Mouse (Mus musculus): Measurements from ENCODE around the gene Runx1.

Runx1 gene

GRCm38 (mm10) chr16:92825908-92826650, at the start of gene Runx1:
Gene Runx1, minus strand, starts transcription at chr16:92826149.
- DNase-seq (ENCODE audit: low read depth, low spot score) = no peak

DNA sequence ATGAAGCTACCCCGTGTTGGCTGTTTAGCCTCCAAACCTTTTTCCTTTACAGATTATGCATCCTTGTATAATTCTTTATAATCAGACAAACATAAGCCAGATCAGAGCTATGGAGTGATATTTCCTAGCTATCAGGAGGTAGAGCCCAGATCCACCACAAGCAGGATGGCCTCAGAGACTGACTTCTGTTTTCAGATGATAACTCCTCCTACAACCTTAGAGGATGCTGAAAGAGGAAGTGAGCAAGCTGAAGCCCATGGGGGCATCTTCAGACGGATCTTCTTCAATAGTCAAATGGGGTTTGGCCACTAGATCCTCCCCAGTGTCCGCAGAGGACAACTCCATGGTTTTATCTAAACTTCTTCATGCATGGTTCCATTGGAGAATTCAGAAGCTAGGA, 48.1 kb upstream of the Runx1 start:
- DNase-seq (ENCODE audit: low read depth, low spot score) = no peak

GRCm38 (mm10) chr16:92871728-92872127, 45.8 kb upstream of the Runx1 start:
- no peak for DNase-seq (ENCODE audit: low read depth, low spot score)

- no peak for DNase-seq (ENCODE audit: low read depth, low spot score)
These were observed 42.6 kb upstream of the Runx1 start for GRCm38 (mm10) chr16:92868550-92868949.

DNA sequence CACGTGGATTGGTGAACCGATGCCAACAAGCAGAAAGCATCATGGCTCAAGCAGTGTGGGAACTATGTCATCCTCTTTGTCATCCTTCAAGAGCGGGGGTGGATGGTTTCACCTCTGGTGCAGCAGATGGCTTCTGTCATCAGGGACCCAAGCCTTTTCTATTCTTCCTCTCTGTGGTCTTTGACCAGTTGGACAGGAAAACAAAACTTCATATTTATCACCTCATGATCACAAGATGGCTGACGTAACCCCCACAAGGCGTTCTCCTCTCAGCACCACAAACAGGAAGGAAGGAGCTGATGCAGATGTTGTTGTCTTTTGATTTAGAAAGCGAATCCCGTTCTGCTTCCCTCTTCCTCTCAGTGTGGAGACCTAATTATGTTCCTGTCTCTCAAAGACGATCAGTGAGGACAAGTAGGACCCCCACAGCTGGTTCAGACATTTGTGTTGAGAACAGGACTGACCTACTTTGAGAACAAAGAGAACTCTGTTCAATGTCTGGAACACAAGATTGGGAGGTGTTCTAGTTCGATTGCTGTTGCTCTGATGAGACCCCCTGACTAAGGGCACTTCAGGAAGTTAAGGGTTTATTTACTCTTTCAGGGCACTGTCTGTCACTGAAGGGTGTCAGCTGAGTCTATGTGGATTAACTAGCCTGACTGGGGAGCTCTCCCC, 41.4 kb upstream of the Runx1 start:
- no peak for DNase-seq (ENCODE audit: low read depth, low spot score)

GRCm38 (mm10) chr16:92865314-92865713, 39.4 kb upstream of the Runx1 start:
- no peak for DNase-seq (ENCODE audit: low read depth, low spot score)

- DNase-seq (ENCODE audit: low read depth, low spot score) = no peak
These were observed 38.2 kb upstream of the Runx1 start for GRCm38 (mm10) chr16:92864191-92864590.

DNA sequence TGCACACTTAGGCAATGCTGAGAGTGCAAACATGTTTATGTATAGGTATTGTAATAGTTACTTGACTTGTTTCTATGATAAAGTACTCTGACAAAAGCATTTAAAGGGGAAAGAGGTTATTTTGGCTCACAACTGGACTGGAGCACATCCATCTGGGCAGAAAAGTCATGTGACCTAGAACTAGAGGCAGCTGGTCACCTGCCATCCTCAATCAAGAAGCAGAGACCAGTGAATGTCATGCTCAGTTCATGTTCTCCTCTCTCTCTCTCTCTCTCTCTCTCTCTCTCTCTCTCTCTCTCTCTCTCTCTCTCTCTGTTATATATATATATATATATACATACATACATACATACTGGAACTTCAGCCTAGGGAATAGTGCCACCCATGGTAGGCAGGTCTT, 37.2 kb upstream of the Runx1 start:
- DNase-seq (ENCODE audit: low read depth, low spot score) = no peak

GRCm38 (mm10) chr16:92862430-92862829, 36.5 kb upstream of the Runx1 start:
- DNase-seq (ENCODE audit: low read depth, low spot score) = no peak

- no peak for DNase-seq (ENCODE audit: low read depth, low spot score)
These were observed 35.6 kb upstream of the Runx1 start for GRCm38 (mm10) chr16:92861571-92861970.

- DNase-seq (ENCODE audit: low read depth, low spot score) = no peak
These were observed 34.7 kb upstream of the Runx1 start for GRCm38 (mm10) chr16:92860649-92861048.

DNA sequence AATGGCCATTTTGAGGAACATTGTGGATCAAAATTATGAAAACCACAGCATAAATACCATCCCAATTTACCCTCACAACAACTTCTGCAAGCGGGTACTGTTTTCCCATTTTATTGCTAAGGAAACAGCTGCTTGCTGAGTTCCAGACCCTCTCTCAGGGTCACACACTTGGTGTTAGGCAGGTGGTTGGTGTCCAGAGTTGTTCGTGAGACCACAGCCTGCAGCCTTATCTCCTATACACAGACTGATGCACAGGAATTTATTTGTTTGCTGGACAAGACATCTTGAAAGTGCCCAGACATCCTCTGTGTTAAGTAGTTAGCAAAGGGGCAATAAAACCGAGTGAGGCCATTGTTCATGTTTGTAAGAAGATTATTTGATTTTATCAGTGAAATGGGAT, 30.8 kb upstream of the Runx1 start:
- no peak for DNase-seq (ENCODE audit: low read depth, low spot score)

DNA sequence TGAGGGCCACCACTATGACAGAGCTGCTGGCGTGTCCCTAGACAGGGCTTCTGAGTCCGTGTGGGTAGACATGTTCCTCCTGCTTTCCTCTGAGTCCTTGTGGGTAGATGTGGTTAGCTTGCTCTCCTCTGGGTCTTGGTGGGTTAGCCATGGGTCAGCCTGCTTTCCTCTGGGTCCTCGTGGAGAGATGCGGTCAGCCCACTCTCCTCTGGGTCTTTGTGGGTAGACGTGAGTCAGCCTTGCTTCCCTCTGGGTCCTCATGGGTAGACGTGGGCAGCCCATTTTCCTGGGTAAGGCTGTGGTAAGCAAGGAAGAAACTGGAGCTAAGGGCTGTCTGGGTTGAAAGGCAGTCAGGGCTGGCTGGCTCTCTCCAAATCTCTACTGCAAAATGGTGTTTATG, 26.3 kb upstream of the Runx1 start:
- no peak for DNase-seq (ENCODE audit: low read depth, low spot score)

- DNase-seq (ENCODE audit: low read depth, low spot score) = no peak
These were observed 24.5 kb upstream of the Runx1 start for GRCm38 (mm10) chr16:92850416-92850815.

DNA sequence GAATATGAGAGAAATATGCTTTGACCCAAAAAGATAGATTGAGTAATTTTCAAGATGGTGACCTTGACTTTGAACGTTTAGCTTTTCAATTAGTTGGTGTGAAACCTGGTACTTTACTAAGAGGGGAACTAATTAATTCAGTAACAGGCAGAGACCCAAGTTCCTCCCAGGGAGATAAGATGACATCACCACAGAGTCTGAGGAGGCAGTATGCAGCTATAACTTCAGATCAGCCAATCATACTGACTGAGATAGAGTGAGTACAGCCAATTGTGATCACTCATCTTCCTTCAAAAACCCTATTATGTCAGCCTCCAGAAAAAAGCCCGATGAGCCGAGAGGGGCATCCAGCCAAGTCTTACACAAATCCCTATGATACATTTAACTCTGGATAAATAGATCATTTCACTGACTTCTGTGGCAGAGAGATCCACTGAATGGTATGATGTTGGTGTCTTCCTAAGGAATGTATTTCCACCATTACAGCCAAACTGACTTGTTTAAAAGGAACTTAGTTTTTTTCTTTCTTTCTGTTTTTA, 21.9 kb upstream of the Runx1 start:
- DNase-seq (ENCODE audit: low read depth, low spot score) = no peak

DNA sequence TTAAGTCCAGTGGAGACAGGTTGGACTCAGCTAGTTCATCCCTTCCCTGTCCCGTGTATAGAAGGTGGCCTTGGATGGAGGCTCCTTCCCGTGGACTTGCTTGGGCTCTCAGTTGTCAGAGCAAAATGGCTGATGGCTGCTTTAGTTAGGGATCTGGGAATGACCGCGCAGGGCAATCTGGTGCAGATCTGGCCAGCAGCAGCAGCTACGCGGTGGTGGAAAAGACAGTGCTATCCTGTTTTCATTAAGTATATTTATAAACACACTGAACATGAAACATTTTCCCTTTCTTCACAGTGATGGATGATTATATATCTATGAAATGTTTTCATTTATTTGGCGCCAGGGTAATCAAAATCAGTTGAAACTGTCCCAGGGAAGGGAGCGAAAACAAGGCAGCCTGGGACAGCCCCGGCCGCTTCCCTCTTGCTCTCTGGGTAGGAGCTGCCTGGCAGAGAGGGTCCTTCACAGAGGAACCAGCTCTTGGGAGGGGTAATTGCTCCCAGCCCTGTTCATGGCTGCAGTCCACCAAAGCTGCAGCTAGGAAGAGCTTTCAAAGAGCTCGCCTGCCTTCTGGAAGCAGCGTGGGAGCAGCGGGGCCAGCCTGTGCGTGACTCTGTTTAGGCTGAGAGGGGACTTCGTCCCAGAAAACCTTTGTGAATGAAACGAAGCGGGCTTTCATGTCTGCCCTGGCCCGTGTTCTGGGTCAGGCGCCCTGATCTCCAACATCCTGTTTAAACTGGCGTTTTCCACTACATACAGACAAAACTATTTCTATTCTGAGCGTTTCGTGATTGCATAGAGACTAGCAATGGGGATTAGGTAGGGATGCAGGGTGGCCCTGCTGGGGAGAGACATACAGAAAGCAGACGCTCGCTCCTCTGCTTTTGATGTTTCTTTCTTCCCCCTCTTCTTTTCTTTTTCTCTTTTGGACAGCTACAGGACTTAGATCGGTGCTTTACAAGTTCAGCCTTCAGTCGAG, 19.6 kb upstream of the Runx1 start:
- no peak for DNase-seq (ENCODE audit: low read depth, low spot score)

- no peak for DNase-seq (ENCODE audit: low read depth, low spot score)
These were observed 12.8 kb upstream of the Runx1 start for GRCm38 (mm10) chr16:92838709-92839108.

DNA sequence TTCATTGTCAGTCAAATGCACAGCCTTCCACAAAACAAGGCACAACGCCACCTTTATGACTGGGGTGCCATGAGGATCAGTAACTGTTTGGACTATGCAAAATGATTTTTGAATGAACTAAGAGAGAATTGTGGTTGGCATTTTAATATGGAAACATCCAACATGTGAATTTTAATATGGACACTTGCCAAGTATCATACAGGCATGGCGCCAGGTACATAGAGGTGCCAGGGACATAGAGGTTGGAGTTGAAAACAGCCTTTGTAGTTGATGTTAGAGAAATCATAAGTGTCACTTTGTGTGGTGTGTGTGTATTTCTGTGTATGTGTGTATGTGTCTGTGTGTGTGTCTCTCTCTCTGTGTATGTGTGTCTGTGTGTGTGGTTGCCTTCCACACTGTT, 5.4 kb upstream of the Runx1 start:
- no peak for DNase-seq (ENCODE audit: low read depth, low spot score)

- DNase-seq (ENCODE audit: low read depth, low spot score) = no peak
These were observed 4.5 kb upstream of the Runx1 start for GRCm38 (mm10) chr16:92830479-92830878.

- no peak for DNase-seq (ENCODE audit: low read depth, low spot score)
These were observed 2.4 kb upstream of the Runx1 start for GRCm38 (mm10) chr16:92828308-92828862.

GRCm38 (mm10) chr16:92827663-92828307, 1.8 kb upstream of the Runx1 start:
- no peak for DNase-seq (ENCODE audit: low read depth, low spot score)

All from R1 (cell line).